ENCODE assay signal across 21 mouse cellular contexts in the genomic region with DNA sequence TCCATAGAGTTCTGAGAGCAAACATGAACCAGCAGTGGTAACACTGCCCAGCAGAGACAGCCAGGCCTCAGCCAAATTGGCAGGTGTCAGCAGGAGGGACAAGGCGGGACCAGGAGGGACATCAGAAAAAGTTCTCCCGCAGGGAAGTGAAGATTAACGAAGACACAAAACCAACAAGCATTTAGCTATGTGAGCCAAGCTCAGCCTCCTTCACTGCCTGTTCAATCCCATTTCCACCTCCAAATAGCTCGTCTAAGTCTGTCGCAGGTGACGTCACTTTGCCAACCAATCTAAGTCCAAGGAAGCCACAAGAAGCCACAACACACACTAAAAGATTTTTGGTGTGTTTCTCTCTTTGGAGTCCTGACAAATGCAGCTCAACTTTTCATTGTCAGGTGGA. TPM values are rescaled to one million over a fixed set of nuclear protein-coding genes. Genes with fewer than 3 reads are reported as not detected.
A peak's percentile ranks its signal among the peaks of the same experiment; 100 is the strongest.
DNase-seq lines count a peak whose midpoint lies in the region; TF ChIP-seq lines count a peak whose summit lies in the region.
"Had no signal": no experiment of that assay in that cellular context is flagged by ENCODE, and none has a peak within 500 bp of the region (broad histone marks: within the 10 kb centered on the region; RNA-seq: fewer than 3 reads in every experiment).

No protein-coding gene starts in this region.

- WGBS in liver, adult 2 months, result 72% methylated on average over 6 of the region's 6 CpGs

- no peaks in the 10 kb centered on the region for H3K36me3 ChIP-seq in liver, adult 2 months (ENCODE audit: control insufficient read depth, insufficient read depth, low read length)
- no peaks in the 10 kb centered on the region; a peak in 1 of 4 replicates for H3K36me3 ChIP-seq in MEL (ENCODE audit: control insufficient read depth in 1 of 2, insufficient read depth in 2 of 2, low read length in 2 of 2)
- H3K36me3 ChIP-seq: embryonic facial prominence, embryonic 13.5 days; embryonic facial prominence, embryonic 15.5 days; forebrain, embryonic 10.5 days; forebrain, embryonic 12.5 days; G1E had no signal

- H3K4me3 ChIP-seq in liver, adult 2 months (ENCODE audit: insufficient read depth, low read depth, low read length), result no peak overlapping the region
- H3K4me3 ChIP-seq in MEL (ENCODE audit: control insufficient read depth in 1 of 2, insufficient read depth in 1 of 2, low read depth in 2 of 2, low read length in 2 of 2), result no peak overlapping the region
- H3K4me3 ChIP-seq: embryonic facial prominence, embryonic 13.5 days; embryonic facial prominence, embryonic 15.5 days; erythroblast, embryonic 14.5 days; forebrain, embryonic 10.5 days; forebrain, embryonic 12.5 days had no signal

- no peak overlapping the region for H3K27ac ChIP-seq in liver, adult 2 months (replicated peaks; ENCODE audit: insufficient read depth, low read depth, low read length)
- no peak overlapping the region for H3K27ac ChIP-seq in MEL (ENCODE audit: control insufficient read depth, low read depth, low read length)
- H3K27ac ChIP-seq: embryonic facial prominence, embryonic 13.5 days; embryonic facial prominence, embryonic 15.5 days; forebrain, embryonic 10.5 days; forebrain, embryonic 12.5 days had no signal

- no peaks in the 10 kb centered on the region for H3K4me1 ChIP-seq in liver, adult 2 months (ENCODE audit: control insufficient read depth, insufficient read depth, low read length)
- H3K4me1 ChIP-seq in MEL (ENCODE audit: control insufficient read depth in 1 of 2, insufficient read depth in 2 of 2, low read length in 2 of 2), result no peaks in the 10 kb centered on the region
- H3K4me1 ChIP-seq: embryonic facial prominence, embryonic 13.5 days; embryonic facial prominence, embryonic 15.5 days; forebrain, embryonic 10.5 days; forebrain, embryonic 12.5 days had no signal

- no peak for TF ChIP-seq CTCF in liver, adult 2 months (IDR thresholded peaks at IDR 0.05; ENCODE audit: low read depth, low read length)
- no peak for TF ChIP-seq CTCF in MEL (IDR thresholded peaks at IDR 0.05 in 2 of 3, conservative IDR thresholded peaks at IDR 0.05 in 1 of 3; ENCODE audit: control insufficient read depth in 1 of 3, insufficient read depth in 1 of 3, low read depth in 2 of 3, low read length in 3 of 3, poor library complexity in 1 of 3, severe bottlenecking in 1 of 3)

- DNase-seq in liver, adult 2 months (ENCODE audit: extremely low read depth, low read depth, low spot score), result peak; percentile 75
- DNase-seq in liver (no peak), A20 (ENCODE audit: low read depth, low spot score) (peak; percentile 20), MEL (ENCODE audit: low read depth, low spot score) (peak; percentile 72)
- DNase-seq in spleen, adult 12 weeks (ENCODE audit: low spot score), result no peak
- DNase-seq in embryo, embryonic 11 days, result no peak
- DNase-seq: adrenal gland, adult 8-10 months; adrenal gland, postnatal 14 days; adrenal gland, postnatal 36 days; cerebellum, adult 11-12 months; cerebellum, adult 2 months; cerebellum, adult 9-10 months; cerebellum, postnatal 10 days; cerebellum, postnatal 25 days had no signal

- no peak for TF ChIP-seq POLR2A in liver, adult 2 months (IDR thresholded peaks at IDR 0.05; ENCODE audit: extremely low read depth, insufficient read depth, low read length)
- peak in 1 of 2 experiments; percentile 54; a peak in 2 of 4 replicates for TF ChIP-seq POLR2A in MEL (IDR thresholded peaks at IDR 0.05; ENCODE audit: control insufficient read depth in 1 of 2, insufficient read depth in 1 of 2, low read depth in 1 of 2, low read length in 2 of 2, poor library complexity in 1 of 2)

- no peak for TF ChIP-seq RAD21 in MEL (IDR thresholded peaks at IDR 0.05; ENCODE audit: low read depth, low read length)

- H3K27me3 ChIP-seq in liver, adult 2 months (ENCODE audit: control insufficient read depth, insufficient read depth, low read length), result no peaks in the 10 kb centered on the region
- H3K27me3 ChIP-seq in MEL (ENCODE audit: control insufficient read depth in 1 of 2, insufficient read depth in 2 of 2, low read length in 2 of 2), result no peaks in the 10 kb centered on the region
- H3K27me3 ChIP-seq: embryonic facial prominence, embryonic 13.5 days; embryonic facial prominence, embryonic 15.5 days; forebrain, embryonic 12.5 days; Patski had no signal

- no peak overlapping the region for H3K9ac ChIP-seq in liver, adult 2 months (ENCODE audit: low read depth, low read length)
- no peak overlapping the region for H3K9ac ChIP-seq in MEL (ENCODE audit: control insufficient read depth, low read depth, low read length, poor library complexity, severe bottlenecking)
- H3K9ac ChIP-seq: embryonic facial prominence, embryonic 13.5 days; embryonic facial prominence, embryonic 15.5 days; forebrain, embryonic 12.5 days had no signal

- H3K79me2 ChIP-seq in liver, adult 2 months (ENCODE audit: control insufficient read depth, insufficient read depth, low read length), result no peaks in the 10 kb centered on the region
- no peaks in the 10 kb centered on the region for H3K79me2 ChIP-seq in MEL (ENCODE audit: control insufficient read depth, insufficient read depth, low read length, poor library complexity)

- no peaks in the 10 kb centered on the region for H3K9me3 ChIP-seq in MEL (replicated peaks; ENCODE audit: insufficient read depth, low read length)
- H3K9me3 ChIP-seq: embryonic facial prominence, embryonic 13.5 days; embryonic facial prominence, embryonic 15.5 days; forebrain, embryonic 10.5 days; forebrain, embryonic 12.5 days; G1E had no signal

- TF ChIP-seq EP300 in MEL (IDR thresholded peaks at IDR 0.05; ENCODE audit: low read depth in 1 of 2, low read length in 2 of 2), result no peak

TF ChIP-seq in MEL, 35 proteins besides CTCF, POLR2A, EP300 and RAD21:
- TF ChIP-seq ZMIZ1 (IDR thresholded peaks at IDR 0.05; ENCODE audit: low read depth, low read length), result peak; percentile 67
- peak; percentile 1; the same call in 1 of the 2 replicates for TF ChIP-seq SMC3 (IDR thresholded peaks at IDR 0.05; ENCODE audit: low read depth, low read length)
- TF ChIP-seq SIN3A (IDR thresholded peaks at IDR 0.05; ENCODE audit: low read length), result no peak
- TF ChIP-seq POLR2AphosphoS5 (IDR thresholded peaks at IDR 0.05; ENCODE audit: borderline replicate concordance, low read depth, low read length), result peak; percentile 91
- TF ChIP-seq MAZ (IDR thresholded peaks at IDR 0.05; ENCODE audit: low read depth, low read length), result 0 out of 2 replicates have a peak, but pooled peaks have one; percentile 22
- 0 out of 2 replicates have a peak, but pooled peaks have one; percentile 64 for TF ChIP-seq POLR2AphosphoS2 (IDR thresholded peaks at IDR 0.05; ENCODE audit: low read length)

RNA-seq across cellular contexts. Expression of a gene that starts 6.7 kb away (rescaled TPM):
- total RNA-seq in liver, adult 2 months (2014; rRNA removed), result 0.74 and 0.87 TPM in 2 replicates
- polyA plus RNA-seq in liver, adult 2 months (2012; rRNA removed), result 2.4 and 2.5 TPM in 2 replicates
- 2.1 and 2.4 TPM in 2 replicates for total RNA-seq in MEL (2012; rRNA removed)
- 1 to 10 TPM in 1 of 2 experiments, not detected in 1; 8.1 TPM for polyA plus RNA-seq in MEL (2012; ENCODE audit: insufficient read depth in 1 of 2, insufficient read length in 2 of 2, low read depth in 1 of 2, low replicate concordance in 2 of 2, missing spikeins in 1 of 2)

RNA-seq across cellular contexts. Expression of a gene that starts 9.8 kb away (rescaled TPM):
- total RNA-seq in liver, adult 2 months (2014; rRNA removed), result 38.5 and 46.6 TPM in 2 replicates
- 65.3 and 74.6 TPM in 2 replicates for polyA plus RNA-seq in liver, adult 2 months (2012; rRNA removed)
- 37.9 and 39.8 TPM in 2 replicates for total RNA-seq in MEL (2012; rRNA removed)
- 10 to 100 TPM in 1 of 2 experiments, not detected in 1; 51.2 TPM for polyA plus RNA-seq in MEL (2012; ENCODE audit: insufficient read depth in 1 of 2, insufficient read length in 2 of 2, low read depth in 1 of 2, low replicate concordance in 2 of 2, missing spikeins in 1 of 2)

RNA-seq across cellular contexts. Expression of a gene that starts 13.6 kb away (rescaled TPM):
- 18.0 and 19.3 TPM in 2 replicates for total RNA-seq in liver, adult 2 months (2014; rRNA removed)
- 23.6 and 26.2 TPM in 2 replicates for polyA plus RNA-seq in liver, adult 2 months (2012; rRNA removed)
- total RNA-seq in MEL (2012; rRNA removed), result 57.8 and 60.4 TPM in 2 replicates
- 100 to 1,000 TPM in 1 of 2 experiments, not detected in 1; 128 TPM for polyA plus RNA-seq in MEL (2012; ENCODE audit: insufficient read depth in 1 of 2, insufficient read length in 2 of 2, low read depth in 1 of 2, low replicate concordance in 2 of 2, missing spikeins in 1 of 2)

Comparison
In these comparisons a context has a peak if more than half of its experiments do, and no peak if none do; other contexts are left out.
1. DNase-seq: peak in liver, adult 2 months (single experiment), A20 (single experiment) and MEL (single experiment); none in liver (single experiment), spleen, adult 12 weeks (single experiment) and embryo, embryonic 11 days (single experiment).